Mouse (Mus musculus): Measurements from ENCODE around the gene Hpd. TPM values are rescaled to one million over a fixed set of nuclear protein-coding genes. Genes with fewer than 3 reads are reported as not detected.
"Not testable (repeated sequence)": the region's sequence is repeated elsewhere in the genome, so short reads cannot be mapped to it uniquely, and the experiment has no call there.

The Hpd gene
- polyA plus RNA-seq, 2 experiments = not detected

DNA sequence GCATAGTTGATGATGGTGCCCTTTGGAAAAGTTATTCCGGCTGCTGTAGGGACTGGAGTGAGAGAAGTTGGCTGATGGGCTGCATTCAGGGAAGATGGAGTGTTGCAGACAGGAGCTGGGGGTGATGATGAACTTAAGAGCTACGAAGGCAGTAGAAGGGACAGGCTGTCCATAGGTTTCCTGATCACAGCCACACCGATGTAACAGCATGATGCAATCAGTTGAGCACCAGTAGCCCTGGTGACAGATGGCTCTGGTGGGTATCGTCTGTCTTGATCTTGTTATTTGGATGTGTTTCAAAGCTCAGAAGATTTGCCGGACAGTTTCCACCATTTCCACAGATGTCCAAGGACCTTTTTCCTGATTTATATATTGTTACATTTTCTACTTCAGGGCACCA lies 19.5 kb upstream of the Hpd start:
- Histone ChIP-seq H3K4me3 (replicated peaks; ENCODE audit: low read length) (no peak overlapping the region), H3K9me3 (ENCODE audit: control insufficient read depth, low read length) (no peaks in the 10 kb centered on the region), H3K27me3 (ENCODE audit: control insufficient read depth, insufficient read depth, low read length) (no peaks in the 10 kb centered on the region), H3K4me1 (ENCODE audit: control insufficient read depth, insufficient read depth, low read length) (no peaks in the 10 kb centered on the region), H3K36me3 (ENCODE audit: control insufficient read depth, insufficient read depth, low read length) (no peaks in the 10 kb centered on the region), H3K27ac (replicated peaks; ENCODE audit: low read depth, low read length) (no peak overlapping the region), H3K9ac (ENCODE audit: low read depth, low read length, severe bottlenecking) (no peak overlapping the region), H3K4me2 (replicated peaks; ENCODE audit: low read depth, low read length, severe bottlenecking) (no peak overlapping the region)
- no peak for ATAC-seq (ENCODE audit: low FRiP score, low read depth)
- no peak for TF ChIP-seq POLR2A (IDR thresholded peaks at IDR 0.05; ENCODE audit: borderline replicate concordance, extremely low read depth, insufficient read depth, insufficient read length)
- 87% methylated on average over 5 of the region's 5 CpGs for WGBS
- no peak for DNase-seq (ENCODE audit: low spot score)

DNA sequence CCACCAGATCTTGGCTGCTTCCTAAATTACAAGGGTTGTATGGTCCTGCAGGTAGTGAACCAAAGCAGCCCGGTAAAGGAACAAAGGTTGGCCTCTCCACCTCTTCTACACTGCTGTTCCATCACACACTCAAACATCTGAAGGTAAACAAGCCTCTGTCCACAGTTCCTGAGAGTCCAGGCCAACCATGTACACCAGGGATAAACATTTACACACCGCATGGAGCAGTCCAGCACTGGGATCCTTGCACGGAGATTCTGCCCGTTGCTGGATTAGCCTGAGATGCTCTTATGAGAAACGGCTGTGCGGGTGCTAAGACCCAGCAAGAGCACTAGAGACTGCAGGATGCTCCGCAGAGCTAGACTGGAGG lies 19.0 kb upstream of the Hpd start:
- no peak for ATAC-seq (ENCODE audit: low FRiP score, low read depth)
- no peaks in the 10 kb centered on the region for H3K36me3 ChIP-seq (ENCODE audit: control insufficient read depth, insufficient read depth, low read length)
- no peak overlapping the region for H3K4me3 ChIP-seq (replicated peaks; ENCODE audit: low read length)
- 88% methylated on average over 7 of the region's 7 CpGs for WGBS
- no peak overlapping the region for H3K27ac ChIP-seq (replicated peaks; ENCODE audit: low read depth, low read length)
- no peak overlapping the region for H3K9ac ChIP-seq (ENCODE audit: low read depth, low read length, severe bottlenecking)
- DNase-seq (ENCODE audit: low spot score) = no peak
- TF ChIP-seq POLR2A (IDR thresholded peaks at IDR 0.05; ENCODE audit: borderline replicate concordance, extremely low read depth, insufficient read depth, insufficient read length) = no peak
- no peaks in the 10 kb centered on the region for H3K9me3 ChIP-seq (ENCODE audit: control insufficient read depth, low read length)
- no peak overlapping the region for H3K4me2 ChIP-seq (replicated peaks; ENCODE audit: low read depth, low read length, severe bottlenecking)
- no peaks in the 10 kb centered on the region for H3K4me1 ChIP-seq (ENCODE audit: control insufficient read depth, insufficient read depth, low read length)
- H3K27me3 ChIP-seq (ENCODE audit: control insufficient read depth, insufficient read depth, low read length) = no peaks in the 10 kb centered on the region

DNA sequence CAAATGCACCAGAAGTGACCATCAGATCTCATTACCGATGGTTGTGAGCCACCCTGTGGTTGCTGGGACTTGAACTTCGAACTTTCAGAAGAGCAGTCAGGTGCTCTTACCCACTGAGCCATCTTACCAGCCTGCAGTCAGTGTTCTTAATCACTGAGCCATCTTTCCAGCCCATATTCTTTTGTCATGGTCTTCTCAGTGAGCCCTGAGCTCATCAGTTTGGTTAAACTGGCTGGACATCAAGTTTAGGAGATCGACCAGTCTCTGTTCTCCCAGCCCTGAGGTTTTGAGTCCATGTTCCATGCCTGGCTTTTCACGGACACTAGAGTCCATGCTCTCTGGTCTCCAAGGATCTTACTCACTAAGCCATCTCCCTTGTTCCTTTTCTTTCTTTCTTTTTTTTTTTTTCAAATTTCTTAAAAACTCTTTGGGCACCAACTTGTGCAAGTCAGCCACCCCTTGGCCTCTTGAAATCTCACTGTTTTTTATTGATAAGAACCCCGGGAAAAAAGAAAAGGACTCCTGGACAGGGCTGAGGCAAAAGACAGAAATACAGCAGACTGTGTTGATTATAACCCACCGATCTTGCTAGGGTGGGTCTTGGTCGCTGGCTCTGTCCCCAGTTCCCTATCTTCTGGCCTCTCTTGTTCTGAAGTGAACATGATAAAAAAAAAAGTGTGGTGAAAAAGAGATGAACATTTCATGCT lies 18.4 kb upstream of the Hpd start:
- not testable (repeated sequence) for H3K36me3 ChIP-seq (ENCODE audit: control insufficient read depth, insufficient read depth, low read length); DNase-seq (ENCODE audit: low spot score); H3K9ac ChIP-seq (ENCODE audit: low read depth, low read length, severe bottlenecking); H3K9me3 ChIP-seq (ENCODE audit: control insufficient read depth, low read length); H3K27me3 ChIP-seq (ENCODE audit: control insufficient read depth, insufficient read depth, low read length); H3K27ac ChIP-seq (replicated peaks; ENCODE audit: low read depth, low read length); H3K4me3 ChIP-seq (replicated peaks; ENCODE audit: low read length); H3K4me2 ChIP-seq (replicated peaks; ENCODE audit: low read depth, low read length, severe bottlenecking); H3K4me1 ChIP-seq (ENCODE audit: control insufficient read depth, insufficient read depth, low read length); ATAC-seq (ENCODE audit: low FRiP score, low read depth)
- WGBS = 89% methylated on average over 4 of the region's 7 CpGs

DNA sequence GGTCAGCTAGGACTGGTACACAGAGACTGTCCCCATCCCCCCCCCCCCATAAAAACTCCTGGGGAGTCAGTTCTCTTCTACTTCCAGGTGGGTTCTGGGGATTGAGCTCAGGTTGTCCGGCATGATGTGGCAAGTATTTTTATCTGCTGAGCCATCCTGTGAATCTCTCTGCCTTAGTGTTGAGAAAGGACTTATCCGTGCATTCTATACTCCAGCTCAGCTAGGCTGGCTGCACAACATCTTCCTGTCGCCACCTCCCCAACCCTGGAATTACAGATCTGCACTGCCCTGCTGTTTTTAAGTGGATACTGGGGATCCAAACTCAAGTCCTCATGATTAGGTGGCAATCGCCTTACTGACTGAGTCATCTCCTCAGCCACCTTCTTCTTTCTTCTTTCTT lies 16.0 kb upstream of the Hpd start:
- Histone ChIP-seq H3K36me3 (ENCODE audit: control insufficient read depth, insufficient read depth, low read length) (no peaks in the 10 kb centered on the region), H3K27ac (replicated peaks; ENCODE audit: low read depth, low read length) (no peak overlapping the region), H3K27me3 (ENCODE audit: control insufficient read depth, insufficient read depth, low read length) (no peaks in the 10 kb centered on the region), H3K9me3 (ENCODE audit: control insufficient read depth, low read length) (no peaks in the 10 kb centered on the region), H3K9ac (ENCODE audit: low read depth, low read length, severe bottlenecking) (no peak overlapping the region), H3K4me1 (ENCODE audit: control insufficient read depth, insufficient read depth, low read length) (no peaks in the 10 kb centered on the region), H3K4me3 (replicated peaks; ENCODE audit: low read length) (no peak overlapping the region), H3K4me2 (replicated peaks; ENCODE audit: low read depth, low read length, severe bottlenecking) (no peak overlapping the region)
- TF ChIP-seq POLR2A (IDR thresholded peaks at IDR 0.05; ENCODE audit: borderline replicate concordance, extremely low read depth, insufficient read depth, insufficient read length) = no peak
- ATAC-seq (ENCODE audit: low FRiP score, low read depth) (no peak), DNase-seq (ENCODE audit: low spot score) (no peak)
- 87% methylated on average over 4 of the region's 4 CpGs for WGBS

DNA sequence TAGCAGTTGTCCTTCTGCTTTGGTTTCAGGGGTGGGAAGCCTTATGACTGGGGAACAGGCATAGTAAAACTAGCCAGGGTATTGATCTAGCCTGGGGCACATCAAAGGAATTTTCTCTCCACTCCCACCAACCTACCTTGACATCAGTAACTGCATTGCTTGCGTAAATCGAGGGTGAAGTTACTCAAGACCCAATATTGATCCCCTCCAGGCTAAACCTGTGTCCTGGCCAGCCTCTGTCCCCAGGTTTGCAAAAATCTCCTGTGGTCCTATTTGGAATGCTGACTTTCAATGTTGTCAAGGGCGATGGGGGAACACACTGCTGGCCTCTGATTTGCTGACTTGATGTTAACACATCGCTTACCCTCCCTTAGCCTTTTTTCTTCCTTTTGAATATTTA lies 14.2 kb upstream of the Hpd start:
- no peak for TF ChIP-seq POLR2A (IDR thresholded peaks at IDR 0.05; ENCODE audit: borderline replicate concordance, extremely low read depth, insufficient read depth, insufficient read length)
- Histone ChIP-seq H3K4me3 (replicated peaks; ENCODE audit: low read length) (no peak overlapping the region), H3K9me3 (ENCODE audit: control insufficient read depth, low read length) (no peaks in the 10 kb centered on the region), H3K27me3 (ENCODE audit: control insufficient read depth, insufficient read depth, low read length) (no peaks in the 10 kb centered on the region), H3K27ac (replicated peaks; ENCODE audit: low read depth, low read length) (no peak overlapping the region), H3K36me3 (ENCODE audit: control insufficient read depth, insufficient read depth, low read length) (no peaks in the 10 kb centered on the region), H3K4me1 (ENCODE audit: control insufficient read depth, insufficient read depth, low read length) (no peaks in the 10 kb centered on the region), H3K4me2 (replicated peaks; ENCODE audit: low read depth, low read length, severe bottlenecking) (no peak overlapping the region), H3K9ac (ENCODE audit: low read depth, low read length, severe bottlenecking) (no peak overlapping the region)
- ATAC-seq (ENCODE audit: low FRiP score, low read depth) = no peak
- WGBS = 75% methylated on average over 4 of the region's 4 CpGs
- DNase-seq (ENCODE audit: low spot score) = no peak

Data from limb, embryonic 14.5 days (tissue).